Mouse (Mus musculus): ENCODE data around the gene Hmgcl.

The Hmgcl gene

GRCm38 (mm10) chr4:135987714-135988113 is 41.5 kb downstream of the Hmgcl start:
- DNase-seq, result no peak

GRCm38 (mm10) chr4:135993941-135994340 is 47.7 kb downstream of the Hmgcl start:
- no peak for DNase-seq

- DNase-seq, result no peak
Observed at GRCm38 (mm10) chr4:135995118-135995517, 48.9 kb downstream of the Hmgcl start.

- DNase-seq, result no peak
Observed at GRCm38 (mm10) chr4:136004107-136004675, 57.9 kb downstream of the Hmgcl start.

GRCm38 (mm10) chr4:136004921-136005320 is 58.7 kb downstream of the Hmgcl start:
- DNase-seq, result no peak

- no peak for DNase-seq
Observed at GRCm38 (mm10) chr4:136006821-136007220, 60.6 kb downstream of the Hmgcl start.

GRCm38 (mm10) chr4:136008782-136009447 is 62.7 kb downstream of the Hmgcl start:
- DNase-seq, result no peak

- DNase-seq, result no peak
Observed at GRCm38 (mm10) chr4:136010586-136010985, 64.3 kb downstream of the Hmgcl start.

Data from thymus, postnatal 4 days (tissue).